Mouse (Mus musculus): ENCODE data around the gene Hps4.

The Hps4 gene

GRCm38 (mm10) chr5:112367929-112368328 lies 25.0 kb downstream of the Hps4 start:
- no peak for DNase-seq (ENCODE audit: low spot score)

- no peak for DNase-seq (ENCODE audit: low spot score)
These were observed 25.8 kb downstream of the Hps4 start for GRCm38 (mm10) chr5:112368666-112369065.

GRCm38 (mm10) chr5:112369326-112369725 lies 26.4 kb downstream of the Hps4 start:
- DNase-seq (ENCODE audit: low spot score): no peak

- no peak for DNase-seq (ENCODE audit: low spot score)
These were observed 27.4 kb downstream of the Hps4 start for GRCm38 (mm10) chr5:112370236-112370813.

- peak; percentile 71 for DNase-seq (ENCODE audit: low spot score)
These were observed 29.1 kb downstream of the Hps4 start for GRCm38 (mm10) chr5:112371933-112372332.

GRCm38 (mm10) chr5:112376111-112376510 lies 33.2 kb downstream of the Hps4 start:
- no peak for DNase-seq (ENCODE audit: low spot score)

GRCm38 (mm10) chr5:112377380-112377779 lies 34.5 kb downstream of the Hps4 start:
- DNase-seq (ENCODE audit: low spot score): no peak

- DNase-seq (ENCODE audit: low spot score): no peak
These were observed 35.8 kb downstream of the Hps4 start for GRCm38 (mm10) chr5:112378716-112379115.

GRCm38 (mm10) chr5:112381154-112381553 lies 38.3 kb downstream of the Hps4 start:
- no peak for DNase-seq (ENCODE audit: low spot score)

GRCm38 (mm10) chr5:112382042-112382441 lies 39.2 kb downstream of the Hps4 start:
- no peak for DNase-seq (ENCODE audit: low spot score)

- DNase-seq (ENCODE audit: low spot score): no peak
These were observed 39.9 kb downstream of the Hps4 start for GRCm38 (mm10) chr5:112382641-112383330.

GRCm38 (mm10) chr5:112384805-112385472 lies 42.1 kb downstream of the Hps4 start:
- DNase-seq (ENCODE audit: low spot score): no peak

- DNase-seq (ENCODE audit: low spot score): no peak
These were observed 43.1 kb downstream of the Hps4 start for GRCm38 (mm10) chr5:112385973-112386372.

- DNase-seq (ENCODE audit: low spot score): no peak
These were observed 46.5 kb downstream of the Hps4 start for GRCm38 (mm10) chr5:112389352-112389751.

GRCm38 (mm10) chr5:112391002-112391401 lies 48.1 kb downstream of the Hps4 start:
- DNase-seq (ENCODE audit: low spot score): no peak

- DNase-seq (ENCODE audit: low spot score): no peak
These were observed 48.9 kb downstream of the Hps4 start for GRCm38 (mm10) chr5:112391676-112392323.

GRCm38 (mm10) chr5:112393741-112394414 lies 51.0 kb downstream of the Hps4 start:
- DNase-seq (ENCODE audit: low spot score): peak; percentile 32

GRCm38 (mm10) chr5:112394415-112394763 lies 51.5 kb downstream of the Hps4 start:
- DNase-seq (ENCODE audit: low spot score): no peak

- DNase-seq (ENCODE audit: low spot score): peak; percentile 90
These were observed 52.0 kb downstream of the Hps4 start, which contains the start of gene Asphd2 for GRCm38 (mm10) chr5:112394779-112395443. TSS of gene Asphd2 (minus strand) at chr5:112394866.

- DNase-seq (ENCODE audit: low spot score): peak; percentile 33
These were observed 53.2 kb downstream of the Hps4 start for GRCm38 (mm10) chr5:112396066-112396465.

- DNase-seq (ENCODE audit: low spot score): no peak
These were observed 56.4 kb downstream of the Hps4 start for GRCm38 (mm10) chr5:112399284-112399683.

GRCm38 (mm10) chr5:112402437-112402836 lies 59.6 kb downstream of the Hps4 start:
- no peak for DNase-seq (ENCODE audit: low spot score)

Measured in embryo, embryonic 10.5 days (tissue).